Comparison of ENCODE assay signal across 10 mouse cellular contexts in the genomic region with DNA sequence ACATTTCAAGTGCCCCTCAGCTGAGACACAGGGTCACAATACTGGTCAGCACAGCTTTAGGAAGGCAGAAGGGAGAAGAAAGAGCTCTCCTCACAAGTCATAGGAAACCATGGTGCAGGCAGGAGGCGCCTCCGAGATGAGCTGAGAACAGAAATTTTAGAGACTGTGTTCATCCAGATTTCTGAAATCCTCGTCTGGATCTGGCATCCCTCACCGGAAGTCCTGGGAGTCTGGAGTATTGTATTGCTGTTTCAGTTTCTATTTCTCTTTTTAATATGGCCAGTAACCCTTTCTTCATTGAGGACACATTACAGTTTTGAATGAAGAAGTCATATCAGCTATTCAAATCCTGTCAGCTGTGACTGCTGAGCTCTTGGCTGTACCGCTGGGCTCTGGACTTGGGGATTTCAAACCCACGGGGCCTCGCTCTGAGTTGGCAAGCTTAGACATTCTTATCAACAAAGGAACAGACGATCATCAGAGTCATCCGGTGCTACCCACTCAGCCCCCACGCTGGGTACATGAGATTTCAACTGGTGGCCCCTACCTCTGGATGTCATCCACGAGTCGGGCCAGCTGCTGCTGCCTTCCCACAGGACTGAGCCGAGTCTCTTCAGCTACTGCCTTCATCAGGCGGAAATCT. TPM values are rescaled to one million over a fixed set of nuclear protein-coding genes. Genes with fewer than 3 reads are reported as not detected.
DNase-seq lines count a peak whose midpoint lies in the region; ATAC-seq and TF ChIP-seq lines count a peak whose summit lies in the region.
"Had no signal": no experiment of that assay in that cellular context is flagged by ENCODE, and none has a peak within 500 bp of the region (broad histone marks: within the 10 kb centered on the region; RNA-seq: fewer than 3 reads in every experiment).

No protein-coding gene starts in this region.

- peak overlapping the region; percentile 45 for H3K4me2 ChIP-seq in stomach, postnatal 0 days (replicated peaks; ENCODE audit: low read depth)
- H3K4me2 ChIP-seq in neural tube, embryonic 15.5 days, result no peak overlapping the region
- H3K4me2 ChIP-seq: midbrain, embryonic 12.5 days had no signal

- H3K27ac ChIP-seq in thymus, adult 2 months (ENCODE audit: control insufficient read depth, insufficient read depth, low read length), result peak overlapping the region; percentile 28; the same call in 1 of the 2 replicates
- peak overlapping the region; percentile 41 for H3K27ac ChIP-seq in stomach, postnatal 0 days (replicated peaks)
- no peak overlapping the region for H3K27ac ChIP-seq in neural tube, embryonic 15.5 days (replicated peaks)
- H3K27ac ChIP-seq: midbrain, embryonic 12.5 days had no signal

- no peak for TF ChIP-seq CTCF in thymus, adult 2 months (IDR thresholded peaks at IDR 0.05; ENCODE audit: borderline replicate concordance, control insufficient read depth, extremely low read depth, insufficient read depth, low read length, poor library complexity)
- TF ChIP-seq CTCF in lung, adult 2 months (IDR thresholded peaks at IDR 0.05; ENCODE audit: insufficient read depth, low read length), result no peak
- peak; percentile 35; the same call in 1 of the 2 replicates for TF ChIP-seq CTCF in stomach, postnatal 0 days (IDR thresholded peaks at IDR 0.05; ENCODE audit: low read depth)

- no peaks in the 10 kb centered on the region for H3K36me3 ChIP-seq in thymus, adult 2 months (ENCODE audit: control insufficient read depth, insufficient read depth, low read length)
- no peaks in the 10 kb centered on the region for H3K36me3 ChIP-seq in stomach, postnatal 0 days (ENCODE audit: control insufficient read depth, insufficient read depth, low read length)
- H3K36me3 ChIP-seq in neural tube, embryonic 15.5 days, result no peaks in the 10 kb centered on the region
- H3K36me3 ChIP-seq: midbrain, embryonic 12.5 days had no signal

- H3K4me1 ChIP-seq in thymus, adult 2 months (replicated peaks; ENCODE audit: control insufficient read depth, insufficient read depth, low read length), result peaks cover 5% of the 10 kb centered on the region; the same call in 1 of the 2 replicates
- H3K4me1 ChIP-seq in lung, adult 2 months (ENCODE audit: control insufficient read depth, insufficient read depth, low read length), result peaks cover 4% of the 10 kb centered on the region; the same call in 1 of the 2 replicates
- H3K4me1 ChIP-seq in stomach, postnatal 0 days (replicated peaks; ENCODE audit: control insufficient read depth, insufficient read depth), result 0 out of 2 replicates have a peak, but pooled peaks cover 3% of the 10 kb centered on the region
- no peaks in the 10 kb centered on the region for H3K4me1 ChIP-seq in neural tube, embryonic 15.5 days

- peak; percentile 36 for DNase-seq in adrenal gland, postnatal 14 days
- no peak for DNase-seq in adrenal gland, adult 8-10 months
- DNase-seq in thymus, adult 2 months, result no peak
- DNase-seq in thymus, postnatal 14 days, result no peak
- DNase-seq in lung, adult 2 months, result peak; percentile 45
- DNase-seq in stomach, postnatal 0 days (ENCODE audit: low spot score), result no peak
- no peak for DNase-seq in layer of hippocampus, adult 18-20 months (ENCODE audit: low spot score in 2 of 2)

- peak; percentile 22; the same call in 1 of the 2 replicates for ATAC-seq in stomach, postnatal 0 days (ENCODE audit: low FRiP score, low TSS enrichment)
- no peak for ATAC-seq in neural tube, embryonic 15.5 days (ENCODE audit: low FRiP score)

- no peaks in the 10 kb centered on the region for H3K9me3 ChIP-seq in stomach, postnatal 0 days (ENCODE audit: control insufficient read depth, low read length)
- H3K9me3 ChIP-seq in neural tube, embryonic 15.5 days (replicated peaks), result no peaks in the 10 kb centered on the region
- H3K9me3 ChIP-seq: midbrain, embryonic 12.5 days had no signal

- no peak for TF ChIP-seq EP300 in stomach, postnatal 0 days (optimal IDR thresholded peaks at IDR 0.05)

- no peak for TF ChIP-seq POLR2A in thymus, adult 2 months (IDR thresholded peaks at IDR 0.05; ENCODE audit: control insufficient read depth, extremely low read depth, insufficient read depth, low read length, poor library complexity)
- no peak for TF ChIP-seq POLR2A in lung, adult 2 months (IDR thresholded peaks at IDR 0.05; ENCODE audit: borderline replicate concordance, extremely low read depth, low read depth, low read length)

- no peaks in the 10 kb centered on the region for H3K27me3 ChIP-seq in thymus, adult 2 months (ENCODE audit: control insufficient read depth, insufficient read depth, low read length)
- H3K27me3 ChIP-seq in stomach, postnatal 0 days (ENCODE audit: control insufficient read depth, insufficient read depth, low read length), result no peaks in the 10 kb centered on the region
- H3K27me3 ChIP-seq in neural tube, embryonic 15.5 days (replicated peaks), result no peaks in the 10 kb centered on the region

- H3K4me3 ChIP-seq in thymus, adult 2 months (ENCODE audit: control insufficient read depth, insufficient read depth, low read length), result no peak overlapping the region
- peak overlapping the region; percentile 58 for H3K4me3 ChIP-seq in lung, adult 2 months (replicated peaks; ENCODE audit: extremely low read depth, low read depth, low read length)
- H3K4me3 ChIP-seq in stomach, postnatal 0 days (ENCODE audit: low read depth, low read length), result peak overlapping the region; percentile 27
- no peak overlapping the region for H3K4me3 ChIP-seq in neural tube, embryonic 15.5 days (replicated peaks)
- H3K4me3 ChIP-seq: midbrain, embryonic 12.5 days had no signal

- 32% methylated on average over 14 of the region's 14 CpGs for WGBS in thymus, adult 2 months
- WGBS in lung, adult 2 months, result 14% methylated on average over 14 of the region's 14 CpGs
- WGBS in stomach, postnatal 0 days, result 37% methylated on average over 14 of the region's 14 CpGs
- 65% methylated on average over 14 of the region's 14 CpGs for WGBS in neural tube, embryonic 15.5 days

- H3K9ac ChIP-seq in stomach, postnatal 0 days (ENCODE audit: low read length), result peak overlapping the region; percentile 45; the same call in 1 of the 2 replicates
- no peak overlapping the region for H3K9ac ChIP-seq in neural tube, embryonic 15.5 days (replicated peaks)
- H3K9ac ChIP-seq: midbrain, embryonic 12.5 days had no signal

RNA-seq across cellular contexts. Expression of gene Piwil4, which starts 22.7 kb away (rescaled TPM):
- not detected in 2 replicates for total RNA-seq in adrenal gland, postnatal 14 days (2021)
- under 1 TPM in 3 of 4 experiments, not detected in 1; 0.09 to 0.27 (median 0.15) TPM for total RNA-seq in adrenal gland, adult 8-10 months (2022)
- polyA plus RNA-seq in thymus, adult 2 months (2012; rRNA removed), result 1.0 and 1.1 TPM in 2 replicates
- 4.6 and 5.6 TPM in 2 replicates for polyA plus RNA-seq in lung, adult 2 months (2012; rRNA removed)
- 0.45 and 0.53 TPM in 2 replicates for polyA plus RNA-seq in stomach, postnatal 0 days (2015; fragmentation: Nextera tagmentation; extraction: Ambion mirVana)
- polyA plus RNA-seq in neural tube, embryonic 15.5 days (2015; fragmentation: Nextera tagmentation; extraction: Ambion mirVana), result 0.31 TPM in 2 replicates
- total RNA-seq in layer of hippocampus, adult 18-20 months (2021), result not detected
- polyA plus RNA-seq: cortical plate, adult 2 months had no signal

RNA-seq across cellular contexts. Expression of gene Fut4, which starts 34.4 kb away (rescaled TPM):
- total RNA-seq in adrenal gland, postnatal 14 days (2021), result 1.5 and 2.7 TPM in 2 replicates
- 1 to 10 TPM; 1.2 to 2.6 (median 1.7) TPM for total RNA-seq in adrenal gland, adult 8-10 months (2022)
- polyA plus RNA-seq in thymus, adult 2 months (2012; rRNA removed), result 2.3 and 2.7 TPM in 2 replicates
- polyA plus RNA-seq in lung, adult 2 months (2012; rRNA removed), result 3.5 and 5.3 TPM in 2 replicates
- 14.0 and 14.5 TPM in 2 replicates for polyA plus RNA-seq in stomach, postnatal 0 days (2015; fragmentation: Nextera tagmentation; extraction: Ambion mirVana)
- 2.2 and 2.6 TPM in 2 replicates for polyA plus RNA-seq in neural tube, embryonic 15.5 days (2015; fragmentation: Nextera tagmentation; extraction: Ambion mirVana)
- under 1 TPM; 0.10 to 0.12 TPM for total RNA-seq in layer of hippocampus, adult 18-20 months (2021)

RNA-seq across cellular contexts. Expression of gene 1700012B09Rik, which starts 53.0 kb away (rescaled TPM):
- total RNA-seq in adrenal gland, postnatal 14 days (2021), result not detected in 2 replicates
- total RNA-seq in adrenal gland, adult 8-10 months (2022), result not detected
- 0.19 TPM in 1 of 2 replicates, not detected in the other for polyA plus RNA-seq in thymus, adult 2 months (2012; rRNA removed)
- polyA plus RNA-seq in lung, adult 2 months (2012; rRNA removed), result 0.72 and 1.6 TPM in 2 replicates
- not detected in 2 replicates for polyA plus RNA-seq in stomach, postnatal 0 days (2015; fragmentation: Nextera tagmentation; extraction: Ambion mirVana)
- 0.65 and 1.0 TPM in 2 replicates for polyA plus RNA-seq in neural tube, embryonic 15.5 days (2015; fragmentation: Nextera tagmentation; extraction: Ambion mirVana)
- under 1 TPM in 1 of 2 experiments, not detected in 1; 0.50 TPM for total RNA-seq in layer of hippocampus, adult 18-20 months (2021)

Comparison
In these comparisons a context has a peak if more than half of its experiments do, and no peak if none do; other contexts are left out.
1. DNase-seq: peak in adrenal gland, postnatal 14 days (single experiment) and lung, adult 2 months (single experiment); none in adrenal gland, adult 8-10 months (single experiment), thymus, adult 2 months (single experiment), thymus, postnatal 14 days (single experiment), stomach, postnatal 0 days (single experiment) and layer of hippocampus, adult 18-20 months (0 of 2).
2. H3K4me3 ChIP-seq: peak in lung, adult 2 months (single experiment) and stomach, postnatal 0 days (single experiment); none in thymus, adult 2 months (single experiment) and neural tube, embryonic 15.5 days (single experiment).